Mouse (Mus musculus): ENCODE measurements around the gene Ciao2b. TPM values are rescaled to one million over a fixed set of nuclear protein-coding genes. Genes with fewer than 3 reads are reported as not detected.

Gene Ciao2b
- total and polyA plus RNA-seq, 3 experiments = 72.2 to 81.1 (median 76.4) TPM

GRCm38 (mm10) chr8:104640241-104640640, 1.5 kb downstream of the Ciao2b start:
- Histone ChIP-seq H3K4me2 (ENCODE audit: insufficient read depth, low read depth, poor library complexity, severe bottlenecking) (peak overlapping the region; percentile 30; the same call in 1 of the 2 replicates), H3K79me2 (replicated peaks; ENCODE audit: control insufficient read depth, extremely low read depth, insufficient read depth, poor library complexity, severe bottlenecking) (peaks cover 13% of the 10 kb centered on the region), H3K9me3 (replicated peaks; ENCODE audit: low read length) (no peaks in the 10 kb centered on the region), H3K4me1 (ENCODE audit: control insufficient read depth in 1 of 2, insufficient read depth in 2 of 2) (peaks cover 10 to 37% of the 10 kb centered on the region in 2 experiments), H3K9ac (ENCODE audit: insufficient read depth, low read depth) (peak overlapping the region; percentile 92; the same call in 1 of the 2 replicates), H3K27me3 (replicated peaks) (no peaks in the 10 kb centered on the region), H3K4me3 (replicated peaks in 1 of 3; ENCODE audit: low read depth in 2 of 3, low read length in 2 of 3, poor library complexity in 1 of 3) (peak overlapping the region in 1 of 3 experiments; percentile 85), H3K36me3 (replicated peaks in 1 of 2; ENCODE audit: control insufficient read depth in 1 of 2, insufficient read depth in 1 of 2, low read length in 1 of 2) (peaks cover 15 to 48% of the 10 kb centered on the region in 2 experiments), H3K27ac (ENCODE audit: insufficient read depth, low read depth) (no peak overlapping the region)
- in situ Hi-C loops (cut with MboI; ENCODE audit: low pct_ligation_motif_present, low pct_unique_long_range_greater_than_20kb, low sequenced_read_pairs) (loop anchor here (5.0 kb wide), 1 partner anchor 33 kb away; no protein-coding TSS in a partner anchor), dilution Hi-C loops (cut with MboI; ENCODE audit: extremely low pct_ligation_motif_present, extremely low pct_unique_long_range_greater_than_20kb, low sequenced_read_pairs) (no loop called here)
- no peak for DNase-seq (ENCODE audit: extremely low read depth)
- TF ChIP-seq ZNF384 (IDR thresholded peaks at IDR 0.05; ENCODE audit: low read depth, low read length) = no peak
- TF ChIP-seq ELF1 (IDR thresholded peaks at IDR 0.05; ENCODE audit: low read depth, low read length) = no peak

GRCm38 (mm10) chr8:104638010-104638409, 3.8 kb downstream of the Ciao2b start:
- DNase-seq (ENCODE audit: extremely low read depth) = no peak
- Histone ChIP-seq H3K4me1 (ENCODE audit: control insufficient read depth in 1 of 2, insufficient read depth in 2 of 2) (peaks cover 12 to 40% of the 10 kb centered on the region in 2 experiments), H3K36me3 (replicated peaks in 1 of 2; ENCODE audit: control insufficient read depth in 1 of 2, insufficient read depth in 1 of 2, low read length in 1 of 2) (peaks cover 18 to 63% of the 10 kb centered on the region in 2 experiments), H3K9me3 (replicated peaks; ENCODE audit: low read length) (no peaks in the 10 kb centered on the region), H3K9ac (ENCODE audit: insufficient read depth, low read depth) (no peak overlapping the region), H3K27me3 (replicated peaks) (no peaks in the 10 kb centered on the region), H3K4me3 (replicated peaks in 1 of 3; ENCODE audit: low read depth in 2 of 3, low read length in 2 of 3, poor library complexity in 1 of 3) (no peak overlapping the region), H3K27ac (ENCODE audit: insufficient read depth, low read depth) (no peak overlapping the region), H3K79me2 (replicated peaks; ENCODE audit: control insufficient read depth, extremely low read depth, insufficient read depth, poor library complexity, severe bottlenecking) (peaks cover 13% of the 10 kb centered on the region), H3K4me2 (ENCODE audit: insufficient read depth, low read depth, poor library complexity, severe bottlenecking) (no peak overlapping the region)
- TF ChIP-seq RCOR1 (conservative IDR thresholded peaks at IDR 0.05; ENCODE audit: low read depth, low read length) (no peak), NRF1 (IDR thresholded peaks at IDR 0.05; ENCODE audit: low read depth, low read length) (no peak), BHLHE40 (IDR thresholded peaks at IDR 0.05; ENCODE audit: low read depth, low read length) (no peak), E2F4 (IDR thresholded peaks at IDR 0.05; ENCODE audit: insufficient replicate concordance, low read depth, low read length) (no peak), ZKSCAN1 (IDR thresholded peaks at IDR 0.05; ENCODE audit: borderline replicate concordance, low read depth, low read length) (no peak), HCFC1 (IDR thresholded peaks at IDR 0.05; ENCODE audit: low read depth, low read length) (no peak), MXI1 (IDR thresholded peaks at IDR 0.05; ENCODE audit: low read depth, low read length) (no peak), ZC3H11A (IDR thresholded peaks at IDR 0.05; ENCODE audit: low read depth, low read length) (no peak), CHD1 (IDR thresholded peaks at IDR 0.05; ENCODE audit: low read depth, low read length) (no peak)
- in situ Hi-C loops (cut with MboI; ENCODE audit: low pct_ligation_motif_present, low pct_unique_long_range_greater_than_20kb, low sequenced_read_pairs) (no loop called here), dilution Hi-C loops (cut with MboI; ENCODE audit: extremely low pct_ligation_motif_present, extremely low pct_unique_long_range_greater_than_20kb, low sequenced_read_pairs) (no loop called here)

DNA sequence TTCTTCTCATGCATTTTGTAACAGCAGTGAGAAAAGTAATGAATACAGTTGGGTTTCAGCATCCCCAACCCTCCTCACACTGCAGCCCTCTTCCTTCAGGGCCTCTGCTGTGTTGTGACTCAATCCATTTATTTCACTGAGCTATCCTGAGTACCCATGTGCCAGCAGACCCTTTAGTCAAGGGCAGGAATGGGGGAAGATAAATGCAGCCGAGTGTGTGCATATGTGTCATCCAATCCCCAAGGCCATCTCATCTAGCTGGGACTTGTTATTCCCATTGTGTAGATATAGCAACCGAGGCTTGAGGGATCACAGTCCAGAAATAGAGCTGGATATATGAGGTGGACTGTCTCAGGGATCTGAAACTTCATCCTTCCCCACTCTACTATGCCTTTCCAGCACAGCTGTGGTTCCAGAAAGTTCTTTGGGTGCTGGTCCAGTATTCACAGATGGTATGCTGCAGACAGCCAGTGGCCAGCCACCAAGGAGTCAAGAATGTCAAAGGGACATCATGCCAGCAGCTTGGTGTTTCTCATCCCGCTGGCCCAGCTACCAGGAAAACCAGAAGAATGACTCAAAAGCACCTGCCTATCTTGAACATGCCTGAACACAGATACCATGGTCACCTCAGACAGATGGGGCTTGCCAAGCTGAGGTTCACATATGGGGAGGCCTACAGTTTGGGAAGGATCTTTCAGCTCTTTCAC, 6.6 kb downstream of the Ciao2b start:
- Histone ChIP-seq H3K27me3 (replicated peaks) (no peaks in the 10 kb centered on the region), H3K36me3 (replicated peaks in 1 of 2; ENCODE audit: control insufficient read depth in 1 of 2, insufficient read depth in 1 of 2, low read length in 1 of 2) (peaks cover 18 to 60% of the 10 kb centered on the region in 2 experiments), H3K4me3 (replicated peaks in 1 of 3; ENCODE audit: low read depth in 2 of 3, low read length in 2 of 3, poor library complexity in 1 of 3) (no peak overlapping the region), H3K27ac (ENCODE audit: insufficient read depth, low read depth) (no peak overlapping the region), H3K4me2 (ENCODE audit: insufficient read depth, low read depth, poor library complexity, severe bottlenecking) (no peak overlapping the region), H3K4me1 (ENCODE audit: control insufficient read depth in 1 of 2, insufficient read depth in 2 of 2) (peaks cover 8 to 37% of the 10 kb centered on the region in 2 experiments), H3K9me3 (replicated peaks; ENCODE audit: low read length) (no peaks in the 10 kb centered on the region), H3K79me2 (replicated peaks; ENCODE audit: control insufficient read depth, extremely low read depth, insufficient read depth, poor library complexity, severe bottlenecking) (0 out of 2 replicates have a peak, but pooled peaks cover under 1% of the 10 kb centered on the region), H3K9ac (ENCODE audit: insufficient read depth, low read depth) (no peak overlapping the region)
- no peak for DNase-seq (ENCODE audit: extremely low read depth)
- in situ Hi-C loops (cut with MboI; ENCODE audit: low pct_ligation_motif_present, low pct_unique_long_range_greater_than_20kb, low sequenced_read_pairs) = no loop called here
- TF ChIP-seq USF1 (IDR thresholded peaks at IDR 0.05; ENCODE audit: low read depth, low read length) = no peak
- dilution Hi-C loops (cut with MboI; ENCODE audit: extremely low pct_ligation_motif_present, extremely low pct_unique_long_range_greater_than_20kb, low sequenced_read_pairs) = no loop called here

All from CH12.LX (cell line).